Mouse (Mus musculus): ENCODE data around the gene Card19. TPM values are rescaled to one million over a fixed set of nuclear protein-coding genes. Genes with fewer than 3 reads are reported as not detected.

The Card19 gene
- polyA plus RNA-seq, 1 experiment from 2014 or later, result 47.8 TPM

DNA sequence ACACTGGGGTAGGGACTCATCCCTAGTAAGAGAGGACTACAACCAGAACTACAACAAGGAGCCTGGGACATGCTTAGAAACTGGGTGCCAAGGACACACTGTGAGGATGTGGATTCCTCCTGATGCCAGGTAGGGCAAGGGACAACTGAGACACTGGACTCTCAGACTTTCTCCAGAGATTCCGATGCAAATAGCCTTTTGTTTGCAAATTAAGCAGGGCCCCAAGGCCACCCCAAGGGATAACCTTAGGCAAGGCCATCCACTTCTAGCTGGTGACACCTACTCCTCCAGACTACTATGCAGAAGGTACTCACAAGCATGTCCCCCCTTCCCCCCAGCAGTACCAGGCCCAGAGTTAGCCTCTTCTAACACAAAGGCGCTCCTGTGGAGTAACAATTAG, 30.8 kb upstream of the Card19 start:
- Histone ChIP-seq H3K9ac (no peak overlapping the region), H3K36me3 (no peaks in the 10 kb centered on the region), H3K27me3 (peaks cover 43% of the 10 kb centered on the region), H3K4me1 (replicated peaks) (peaks cover 12% of the 10 kb centered on the region), H3K4me3 (no peak overlapping the region), H3K4me2 (no peak overlapping the region), H3K27ac (replicated peaks) (no peak overlapping the region), H3K9me3 (no peaks in the 10 kb centered on the region)
- WGBS, result 72% methylated on average over 2 of the region's 2 CpGs
- no peak for ATAC-seq (ENCODE audit: low read depth)

DNA sequence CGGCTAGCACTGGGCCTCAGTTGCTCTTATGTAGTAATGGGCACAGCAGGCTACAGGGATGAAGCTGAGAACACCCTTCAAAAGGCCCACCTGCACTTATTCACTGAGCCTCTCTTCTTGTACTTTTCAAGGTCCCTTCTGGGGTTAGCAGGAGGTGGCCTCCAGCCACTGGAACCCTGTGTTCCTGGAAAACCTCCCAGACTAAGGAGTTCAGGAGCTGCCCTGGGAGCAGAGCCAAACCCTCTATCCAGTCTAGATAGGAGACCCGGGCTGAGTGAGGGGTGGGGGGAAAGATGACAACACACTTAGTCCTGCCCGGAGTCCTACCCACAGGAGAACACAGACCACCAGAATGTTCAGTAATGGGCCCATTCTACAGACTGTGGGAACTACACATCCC, 30.2 kb upstream of the Card19 start:
- Histone ChIP-seq H3K36me3 (no peaks in the 10 kb centered on the region), H3K9me3 (no peaks in the 10 kb centered on the region), H3K27me3 (peaks cover 43% of the 10 kb centered on the region), H3K4me2 (no peak overlapping the region), H3K27ac (replicated peaks) (no peak overlapping the region), H3K4me3 (no peak overlapping the region), H3K4me1 (replicated peaks) (peaks cover 12% of the 10 kb centered on the region), H3K9ac (no peak overlapping the region)
- ATAC-seq (ENCODE audit: low read depth), result no peak
- 76% methylated on average over 3 of the region's 3 CpGs for WGBS

DNA sequence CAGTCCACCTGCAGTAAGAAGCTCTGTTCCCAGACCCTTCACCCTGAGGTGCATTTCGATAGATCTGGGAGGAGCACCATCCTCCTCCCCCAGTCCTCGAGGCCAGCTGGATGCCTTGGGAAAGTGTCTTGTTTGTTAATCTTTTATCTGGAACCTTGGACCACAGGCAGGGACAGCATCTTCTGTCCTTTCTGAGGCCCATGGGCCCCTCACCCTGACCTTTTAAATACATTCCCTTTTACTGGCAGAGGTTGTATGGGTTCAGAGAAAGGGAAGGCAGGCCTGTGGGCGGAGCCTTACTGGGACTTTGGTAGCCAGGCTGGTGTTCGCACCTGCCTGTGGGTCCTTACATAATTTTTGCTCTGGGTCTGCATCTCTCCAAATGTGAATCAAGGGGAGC, 29.4 kb upstream of the Card19 start:
- peaks cover 43% of the 10 kb centered on the region for H3K27me3 ChIP-seq
- no peak overlapping the region for H3K9ac ChIP-seq
- 59% methylated on average over 4 of the region's 4 CpGs for WGBS
- no peaks in the 10 kb centered on the region for H3K36me3 ChIP-seq
- H3K4me1 ChIP-seq (replicated peaks), result peaks cover 12% of the 10 kb centered on the region
- no peak overlapping the region for H3K4me2 ChIP-seq
- no peaks in the 10 kb centered on the region for H3K9me3 ChIP-seq
- H3K4me3 ChIP-seq, result no peak overlapping the region
- no peak overlapping the region for H3K27ac ChIP-seq (replicated peaks)
- ATAC-seq (ENCODE audit: low read depth), result no peak

DNA sequence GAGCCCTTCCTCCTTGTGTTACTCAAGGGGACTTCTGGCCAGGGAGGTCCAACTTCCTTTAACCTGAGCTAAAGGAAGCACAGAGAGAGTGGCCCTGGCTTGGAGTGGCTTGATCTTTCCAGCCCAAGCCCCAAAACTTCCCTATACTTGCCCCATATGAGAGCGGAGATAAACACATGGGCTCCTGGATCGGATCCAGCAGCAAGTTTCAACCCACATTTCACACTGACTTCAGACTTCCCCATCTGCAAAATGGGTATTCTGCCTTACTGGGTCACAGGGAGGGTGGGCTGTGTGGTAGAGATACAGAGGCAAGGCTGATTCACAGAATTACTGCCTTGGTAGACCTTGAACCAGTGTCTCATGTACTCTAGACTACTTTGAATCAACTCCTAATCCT, 27.7 kb upstream of the Card19 start:
- Histone ChIP-seq H3K27me3 (peaks cover 29% of the 10 kb centered on the region), H3K9ac (no peak overlapping the region), H3K4me3 (no peak overlapping the region), H3K4me1 (replicated peaks) (peaks cover 12% of the 10 kb centered on the region), H3K36me3 (no peaks in the 10 kb centered on the region), H3K4me2 (no peak overlapping the region), H3K27ac (replicated peaks) (no peak overlapping the region), H3K9me3 (no peaks in the 10 kb centered on the region)
- WGBS, result 100% methylated on average over 2 of the region's 2 CpGs
- no peak for ATAC-seq (ENCODE audit: low read depth)

DNA sequence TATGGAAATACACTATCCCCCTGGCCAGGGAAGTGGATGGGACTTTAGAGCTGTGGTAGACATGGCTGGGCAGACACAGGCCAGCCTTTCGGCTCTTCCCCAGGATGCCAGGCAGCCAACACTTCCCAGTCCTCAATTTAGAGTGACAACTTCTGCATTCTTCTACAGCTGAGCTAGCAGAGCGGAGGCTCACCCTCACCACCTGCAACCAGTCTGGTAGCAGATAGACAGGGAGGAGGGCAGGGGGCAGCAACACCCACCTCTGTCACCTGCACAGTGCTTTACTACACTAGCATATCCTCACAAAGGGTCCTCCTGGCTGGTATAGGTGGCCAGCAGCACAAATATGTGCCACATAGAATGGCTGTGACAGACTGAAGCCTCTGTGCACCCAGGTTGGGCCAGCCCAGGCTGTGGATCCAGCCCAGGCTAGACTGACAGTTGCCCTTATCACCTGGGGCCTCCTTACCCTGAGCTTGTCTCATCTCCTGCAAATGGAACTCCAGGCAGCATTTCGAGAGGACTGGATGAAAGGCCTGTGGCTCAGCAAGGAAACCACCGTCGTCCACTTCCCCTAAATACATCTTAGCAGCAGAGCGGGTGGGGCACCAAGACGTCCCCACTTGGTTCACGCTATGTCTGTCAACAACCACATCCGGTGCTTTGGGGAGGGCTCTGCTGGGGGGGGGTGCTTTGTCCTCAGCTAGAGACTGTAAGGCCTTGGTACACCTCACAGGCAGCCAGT, 26.7 kb upstream of the Card19 start:
- H3K4me2 ChIP-seq, result no peak overlapping the region
- 79% methylated on average over 9 of the region's 9 CpGs for WGBS
- H3K27ac ChIP-seq (replicated peaks), result no peak overlapping the region
- no peak overlapping the region for H3K4me3 ChIP-seq
- ATAC-seq (ENCODE audit: low read depth), result no peak
- peaks cover 19% of the 10 kb centered on the region for H3K27me3 ChIP-seq
- peaks cover 2% of the 10 kb centered on the region; the same call in 1 of the 2 replicates for H3K4me1 ChIP-seq (replicated peaks)
- H3K36me3 ChIP-seq, result no peaks in the 10 kb centered on the region
- H3K9ac ChIP-seq, result no peak overlapping the region
- no peaks in the 10 kb centered on the region for H3K9me3 ChIP-seq

DNA sequence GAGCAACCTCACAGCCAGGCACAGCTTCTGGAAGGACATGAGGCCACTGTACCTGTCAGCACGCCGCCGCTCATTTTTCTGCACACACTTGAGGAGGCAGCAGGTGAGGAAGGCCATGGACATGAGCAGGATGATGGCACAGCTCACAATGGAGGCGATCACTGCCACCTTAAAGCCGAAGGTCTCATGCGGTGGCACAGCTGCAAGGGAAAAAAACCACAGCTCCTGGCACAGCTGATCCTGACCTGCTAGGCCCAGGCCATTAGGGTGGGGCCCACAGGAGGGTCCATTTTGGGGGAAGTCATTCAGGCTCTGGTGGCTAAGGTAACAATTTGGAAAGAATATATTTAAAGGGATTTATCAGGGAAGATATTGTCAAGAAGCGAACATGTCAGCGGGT, 22.9 kb upstream of the Card19 start:
- 94% methylated on average over 8 of the region's 8 CpGs for WGBS
- no peak overlapping the region for H3K9ac ChIP-seq
- ATAC-seq (ENCODE audit: low read depth), result no peak
- no peaks in the 10 kb centered on the region for H3K4me1 ChIP-seq (replicated peaks)
- no peak overlapping the region for H3K4me2 ChIP-seq
- no peaks in the 10 kb centered on the region for H3K9me3 ChIP-seq
- no peak overlapping the region for H3K4me3 ChIP-seq
- H3K27me3 ChIP-seq, result no peaks in the 10 kb centered on the region
- H3K27ac ChIP-seq (replicated peaks), result no peak overlapping the region
- H3K36me3 ChIP-seq, result no peaks in the 10 kb centered on the region

DNA sequence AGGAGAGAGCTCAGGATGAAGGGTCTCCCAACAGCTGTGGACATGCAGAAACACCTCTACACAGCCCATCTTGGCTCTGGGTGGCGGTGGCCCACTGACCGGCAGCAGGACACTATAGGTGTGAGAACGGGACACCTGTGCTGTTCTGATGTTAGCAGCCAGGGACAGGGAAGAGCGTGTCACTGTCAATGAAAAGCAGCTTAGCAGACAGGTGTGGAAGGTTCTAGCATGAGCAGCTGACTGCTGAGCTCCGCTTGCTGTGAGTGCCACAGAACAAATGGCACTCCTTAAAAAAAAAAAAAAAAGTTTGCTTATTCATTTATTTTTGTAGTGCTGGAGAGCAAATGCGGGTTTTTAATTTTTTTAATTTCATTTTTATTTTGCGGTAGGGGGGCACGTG, 21.8 kb upstream of the Card19 start:
- ATAC-seq (ENCODE audit: low read depth), result no peak
- H3K27ac ChIP-seq (replicated peaks), result no peak overlapping the region
- no peak overlapping the region for H3K4me2 ChIP-seq
- 91% methylated on average over 8 of the region's 8 CpGs for WGBS
- no peaks in the 10 kb centered on the region for H3K9me3 ChIP-seq
- no peak overlapping the region for H3K9ac ChIP-seq
- H3K4me1 ChIP-seq (replicated peaks), result no peaks in the 10 kb centered on the region
- no peaks in the 10 kb centered on the region for H3K36me3 ChIP-seq
- H3K4me3 ChIP-seq, result no peak overlapping the region
- H3K27me3 ChIP-seq, result no peaks in the 10 kb centered on the region

DNA sequence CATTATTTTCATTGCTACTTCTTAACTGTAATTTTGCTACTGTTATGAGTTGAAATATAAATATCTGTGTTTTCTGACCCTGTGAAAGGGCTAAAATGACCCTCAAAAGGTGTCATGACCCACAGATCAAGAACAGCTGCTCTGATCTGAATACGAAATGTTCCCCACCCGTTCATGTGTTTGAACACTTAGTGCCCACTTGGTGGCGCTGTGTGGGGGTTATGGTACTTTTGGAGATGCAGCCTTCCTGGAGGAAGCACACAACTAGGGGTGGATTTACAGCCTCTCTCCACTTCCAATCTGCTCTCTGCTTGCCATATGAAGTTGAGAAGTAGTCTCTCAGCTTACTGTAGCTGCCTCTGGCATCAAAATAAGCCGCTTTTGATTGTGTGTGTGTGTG, 18.9 kb upstream of the Card19 start:
- no peak for ATAC-seq (ENCODE audit: low read depth)
- Histone ChIP-seq H3K27ac (replicated peaks) (no peak overlapping the region), H3K36me3 (no peaks in the 10 kb centered on the region), H3K9me3 (no peaks in the 10 kb centered on the region), H3K4me1 (replicated peaks) (no peaks in the 10 kb centered on the region), H3K27me3 (no peaks in the 10 kb centered on the region), H3K9ac (no peak overlapping the region), H3K4me3 (no peak overlapping the region), H3K4me2 (no peak overlapping the region)
- whole genome bisulfite sequencing, result 94% methylated on average over 4 of the region's 4 CpGs

DNA sequence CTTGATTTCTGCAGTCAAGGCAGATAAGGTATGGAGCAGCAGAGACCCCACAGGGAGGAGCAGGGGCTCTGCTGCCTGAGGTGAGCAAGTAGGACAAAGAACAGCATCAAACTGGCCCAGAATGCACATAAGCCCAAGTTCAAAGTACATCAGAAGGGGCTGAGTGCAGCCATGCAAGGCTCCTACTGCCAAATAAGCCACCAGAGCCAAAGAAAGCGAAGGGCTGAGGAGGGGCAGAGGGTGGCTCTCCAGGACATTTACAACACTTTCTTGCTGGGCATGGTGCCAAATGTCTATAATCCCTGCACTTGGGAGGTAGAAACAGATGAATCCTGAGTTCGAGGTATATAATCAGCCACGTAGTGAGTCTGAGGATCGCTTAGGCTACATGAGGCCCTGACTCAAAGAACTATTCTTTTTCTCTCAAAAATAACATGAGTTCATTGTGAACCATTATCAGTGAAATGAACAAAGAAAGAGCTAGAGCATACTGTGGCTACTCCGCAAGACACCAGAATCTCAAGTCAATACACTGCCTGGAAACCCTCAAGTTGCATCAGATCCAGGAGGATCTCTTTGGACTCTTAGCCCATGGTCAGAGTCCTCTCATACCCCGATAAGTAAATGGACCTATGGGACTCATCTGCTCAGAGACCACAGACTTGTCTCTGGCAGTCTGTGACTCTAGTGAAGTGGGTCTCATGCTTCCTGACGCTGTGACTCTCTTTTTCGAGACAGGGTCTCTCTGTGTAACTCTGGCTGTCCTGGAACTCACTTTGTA, 18.1 kb upstream of the Card19 start:
- H3K4me3 ChIP-seq, result no peak overlapping the region
- H3K9me3 ChIP-seq, result no peaks in the 10 kb centered on the region
- no peaks in the 10 kb centered on the region for H3K36me3 ChIP-seq
- no peaks in the 10 kb centered on the region for H3K4me1 ChIP-seq (replicated peaks)
- H3K4me2 ChIP-seq, result no peak overlapping the region
- no peak for ATAC-seq (ENCODE audit: low read depth)
- H3K27me3 ChIP-seq, result no peaks in the 10 kb centered on the region
- WGBS, result 89% methylated on average over 8 of the region's 8 CpGs
- H3K27ac ChIP-seq (replicated peaks), result no peak overlapping the region
- H3K9ac ChIP-seq, result no peak overlapping the region

DNA sequence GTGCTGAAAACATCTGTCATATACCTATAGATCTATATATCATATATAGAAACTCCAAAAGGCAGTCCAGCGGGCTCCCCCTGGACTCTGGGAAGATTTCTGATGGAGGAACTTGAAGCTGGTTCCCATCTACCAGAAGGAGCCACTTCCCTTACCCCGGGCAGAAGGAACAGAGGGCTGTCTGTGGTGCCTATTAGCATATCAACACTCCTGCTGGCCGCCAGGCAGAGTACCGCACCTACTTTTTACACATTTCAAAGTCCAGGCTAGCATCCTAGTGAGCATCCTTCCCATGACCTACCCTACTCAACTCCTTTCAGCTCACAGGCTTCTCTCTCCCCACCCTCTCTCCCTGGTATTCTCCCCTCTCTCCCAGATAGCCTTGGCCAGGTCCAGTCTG, 9.8 kb upstream of the Card19 start:
- no peak for ATAC-seq (ENCODE audit: low read depth)
- no peaks in the 10 kb centered on the region for H3K36me3 ChIP-seq
- H3K4me3 ChIP-seq, result no peak overlapping the region

DNA sequence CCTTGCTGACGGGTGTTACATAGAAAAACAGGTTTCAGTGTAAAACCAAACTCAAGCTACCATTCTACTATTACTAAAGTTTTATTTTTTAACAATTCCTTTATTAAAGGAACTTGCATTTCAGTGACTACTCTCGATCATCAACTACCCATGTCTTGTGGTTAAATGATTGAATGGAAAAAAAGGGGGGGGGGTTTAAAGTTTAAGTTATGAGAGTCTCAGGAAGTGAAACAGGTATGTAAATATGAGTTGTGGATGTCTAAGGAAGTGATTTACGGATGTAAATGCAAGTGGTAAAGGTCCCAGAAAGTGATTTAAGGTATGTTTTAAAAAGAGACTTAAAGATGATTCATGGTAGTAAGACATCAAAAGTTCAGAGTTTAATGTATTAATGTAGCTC, 9.3 kb upstream of the Card19 start:
- no peaks in the 10 kb centered on the region for H3K36me3 ChIP-seq
- no peak overlapping the region for H3K4me3 ChIP-seq
- no peak overlapping the region for H3K4me2 ChIP-seq
- H3K27ac ChIP-seq (replicated peaks), result no peak overlapping the region
- peaks cover 11% of the 10 kb centered on the region for H3K27me3 ChIP-seq
- no peaks in the 10 kb centered on the region for H3K4me1 ChIP-seq (replicated peaks)
- no peak for ATAC-seq (ENCODE audit: low read depth)
- H3K9ac ChIP-seq, result no peak overlapping the region
- no peaks in the 10 kb centered on the region for H3K9me3 ChIP-seq
- 66% methylated on average over 3 of the region's 3 CpGs for WGBS

More for the DNA sequence above, 9.8 kb upstream of the Card19 start:
- Histone ChIP-seq H3K9ac (no peak overlapping the region), H3K27ac (replicated peaks) (no peak overlapping the region), H3K27me3 (peaks cover 11% of the 10 kb centered on the region), H3K4me2 (no peak overlapping the region), H3K4me1 (replicated peaks) (no peaks in the 10 kb centered on the region), H3K9me3 (no peaks in the 10 kb centered on the region)
- 33% methylated on average over 4 of the region's 4 CpGs for WGBS

DNA sequence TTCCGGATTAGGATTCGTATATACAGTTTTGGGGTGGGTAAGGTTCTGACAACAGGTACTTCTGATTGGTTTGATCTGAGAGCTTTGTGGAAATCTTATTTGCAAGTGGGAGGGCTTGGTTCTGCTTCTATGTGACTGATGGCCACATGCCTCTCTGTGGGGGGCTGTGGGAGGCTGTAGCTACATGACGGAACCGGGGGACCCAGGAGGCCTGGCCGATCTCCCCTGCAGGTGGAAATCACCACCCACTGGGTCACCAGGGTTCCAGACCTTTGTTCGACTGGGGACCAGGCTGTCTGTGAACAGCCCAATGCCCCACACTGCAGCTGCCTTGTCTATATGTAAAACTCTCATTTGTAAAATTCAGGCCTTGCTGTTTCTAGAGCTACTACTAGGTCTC, 8.9 kb upstream of the Card19 start:
- no peak overlapping the region for H3K4me2 ChIP-seq
- H3K4me1 ChIP-seq (replicated peaks), result no peaks in the 10 kb centered on the region
- H3K4me3 ChIP-seq, result no peak overlapping the region
- no peaks in the 10 kb centered on the region for H3K9me3 ChIP-seq
- no peak overlapping the region for H3K9ac ChIP-seq
- no peaks in the 10 kb centered on the region for H3K36me3 ChIP-seq
- H3K27ac ChIP-seq (replicated peaks), result no peak overlapping the region
- WGBS, result 25% methylated on average over 6 of the region's 6 CpGs
- peaks cover 11% of the 10 kb centered on the region for H3K27me3 ChIP-seq
- no peak for ATAC-seq (ENCODE audit: low read depth)

Measured in neural tube, embryonic 13.5 days (tissue).